Mouse (Mus musculus) stomach, postnatal 0 days (tissue): ENCODE data around the gene Mgat5b.

ENCODE experiments used
- CTCF ChIP-seq: IDR thresholded peaks from 2 replicates; pipeline ENCODE4 v1.5.1; 2016; ENCODE audit warnings: antibody characterized with exemption, low read depth, mild to moderate bottlenecking, moderate library complexity
- EP300 ChIP-seq: optimal IDR thresholded peaks from 2 replicates; pipeline ENCODE3; 2016; ENCODE audit warnings: antibody characterized with exemption

- TF ChIP-seq CTCF (no peak), EP300 (no peak)
Observed at GRCm38 (mm10) chr11:116949832-116950231, 31.2 kb downstream of the Mgat5b start.
